Mouse (Mus musculus) limb, embryonic 15.5 days (tissue): Measurements from ENCODE around the gene Borcs6. TPM values are rescaled to one million over a fixed set of nuclear protein-coding genes. Genes with fewer than 3 reads are reported as not detected.

Source experiments
- ATAC-seq: fragments of 200-750 bp; cut with Nextera tagmentation; 2 replicates; pipeline ENCODE4 v1.8.0; 2017; ENCODE audit warnings: low read depth, moderate TSS enrichment; ENCODE audit not compliant: insufficient number of reproducible peaks, low FRiP score, low TSS enrichment
- H3K27ac ChIP-seq: fragments of 300-500 bp; sonication (generic); 2 replicates; pipeline ENCODE4 v1.5.1; 2015; ENCODE audit warnings: moderate library complexity, mild to moderate bottlenecking, inconsistent platforms
- H3K27me3 ChIP-seq: fragments of 300-500 bp; sonication (generic); 2 replicates; pipeline ENCODE4 v1.6.1; 2015; ENCODE audit warnings: inconsistent platforms
- H3K36me3 ChIP-seq: fragments of 300-500 bp; sonication (generic); 2 replicates; pipeline ENCODE4 v1.6.1; 2015; ENCODE audit warnings: inconsistent platforms
- H3K4me1 ChIP-seq: fragments of 300-500 bp; sonication (generic); 2 replicates; pipeline ENCODE4 v1.6.1; 2015; ENCODE audit warnings: inconsistent platforms
- H3K4me2 ChIP-seq: fragments of 300-500 bp; sonication (generic); 2 replicates; pipeline ENCODE4 v1.6.1; 2015; ENCODE audit warnings: mild to moderate bottlenecking, inconsistent platforms
- H3K4me3 ChIP-seq: fragments of 300-500 bp; sonication (generic); 2 replicates; pipeline ENCODE4 v1.5.1; 2015; ENCODE audit warnings: mild to moderate bottlenecking, inconsistent platforms
- H3K9ac ChIP-seq: fragments of 300-500 bp; sonication (generic); 2 replicates; pipeline ENCODE4 v1.6.1; 2015; ENCODE audit warnings: inconsistent platforms
- H3K9me3 ChIP-seq: fragments of 300-500 bp; sonication (generic); 2 replicates; pipeline ENCODE4 v1.6.1; 2016; ENCODE audit warnings: inconsistent platforms
- WGBS: fragments of 180-500 bp; shearing (Covaris S2); methylation state at CpG from one replicate; pipeline ENCODE4 v1.1.7; 2015; 5-methylcytosine and 5-hydroxymethylcytosine counted together
- polyA plus RNA-seq: library from polyadenylated mRNA; unstranded; fragments of >200 nt; fragmentation: Nextera tagmentation; extraction: Ambion mirVana; gene quantifications from 2 replicates; pipeline ENCODE4 v1.2.1, GENCODE M21; 2015

Borcs6 gene
- polyA plus RNA-seq, 1 experiment from 2014 or later: 13.7 TPM

DNA sequence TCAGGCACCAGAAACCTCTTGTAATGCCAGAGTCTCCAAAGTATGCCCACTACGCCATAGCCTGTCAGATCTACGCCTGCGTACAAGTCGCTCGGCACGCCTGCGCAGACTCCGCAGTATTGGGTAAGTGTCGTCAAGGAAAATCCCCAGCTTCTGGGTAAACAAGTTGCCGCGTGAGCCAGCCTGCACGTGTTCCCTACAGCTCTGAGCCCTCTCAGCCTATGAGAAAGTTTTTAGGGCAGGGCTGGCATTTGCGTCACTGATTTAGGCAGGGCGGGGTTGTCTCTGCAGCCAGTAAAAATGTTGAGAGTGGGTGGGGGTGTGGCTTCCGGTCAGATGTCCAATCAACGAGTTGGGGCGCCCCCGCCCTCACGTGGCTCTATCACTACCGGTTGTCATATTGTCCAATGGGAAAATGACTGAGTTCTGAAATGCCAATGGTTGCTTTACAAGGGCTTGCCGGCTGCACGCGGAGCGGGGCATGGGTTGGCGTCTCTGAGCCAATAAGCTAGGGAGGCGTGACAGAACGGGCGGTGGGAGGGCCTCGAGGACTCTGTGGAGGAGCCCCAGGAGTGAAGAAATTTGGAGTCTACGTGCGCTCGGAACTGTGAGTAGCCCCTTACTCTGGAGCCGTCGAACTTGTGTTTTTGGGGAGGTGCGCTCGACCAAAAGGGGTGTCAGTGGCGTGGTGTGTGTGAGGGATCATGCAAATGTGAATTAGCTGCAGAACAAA lies 35.3 kb downstream of the Borcs6 start, which contains the start of gene Per1:
Gene Per1 (plus strand): TSS at position 521 of the 733 bp plus-strand sequence.
- WGBS: under 1% methylated on average over 37 of the region's 37 CpGs
- H3K4me3 ChIP-seq: peak within 1 kb of the TSS; percentile 64
- H3K4me2 ChIP-seq: peak within 1 kb of the TSS; percentile 90
- H3K4me1 ChIP-seq: peaks cover 60% of the 10 kb centered on the region
- H3K27ac ChIP-seq: peak within 1 kb of the TSS; percentile 96
- H3K9me3 ChIP-seq: no peaks in the 10 kb centered on the region
- H3K9ac ChIP-seq: peak within 1 kb of the TSS; percentile 61
- peak; percentile 93 for ATAC-seq
- H3K36me3 ChIP-seq: peaks cover 25% of the 10 kb centered on the region
- no peaks in the 10 kb centered on the region for H3K27me3 ChIP-seq

DNA sequence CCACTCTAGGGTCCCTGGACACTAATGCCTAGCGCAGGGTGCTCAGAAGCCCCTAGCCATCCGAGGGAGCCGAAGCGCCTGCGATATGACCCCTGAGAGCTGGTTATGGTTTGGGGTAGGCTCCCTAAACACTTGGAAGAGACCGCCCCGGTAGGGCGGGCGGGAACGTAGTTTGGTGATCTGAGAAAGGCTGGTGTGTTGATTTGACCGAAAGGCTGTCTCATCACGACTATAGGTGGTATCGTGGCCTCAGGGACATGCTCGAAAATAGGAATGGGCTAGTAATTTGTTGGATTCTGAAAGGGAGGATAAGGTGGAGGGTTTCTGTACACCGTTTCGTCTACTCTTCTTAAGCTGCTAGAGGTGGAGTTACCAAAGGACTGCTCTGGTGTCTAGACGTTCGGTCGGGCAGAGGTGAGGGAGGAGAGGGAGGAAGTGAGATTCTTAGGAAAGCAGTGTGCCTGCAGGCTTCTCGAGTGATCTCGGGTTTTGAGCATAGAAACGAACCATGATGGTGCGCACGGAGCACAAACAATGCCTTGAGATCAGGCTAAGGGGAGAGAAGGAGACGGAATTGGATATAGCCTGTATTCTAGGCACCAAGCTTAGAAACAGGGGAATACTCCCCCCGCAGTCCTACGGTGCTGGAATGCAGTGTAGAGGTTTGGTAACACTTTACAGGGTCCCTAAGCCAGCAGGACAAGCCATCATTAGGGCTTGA lies 36.2 kb downstream of the Borcs6 start:
- no peaks in the 10 kb centered on the region for H3K27me3 ChIP-seq
- H3K4me1 ChIP-seq: peaks cover 60% of the 10 kb centered on the region
- H3K36me3 ChIP-seq: peaks cover 22% of the 10 kb centered on the region
- H3K4me2 ChIP-seq: peak overlapping the region; percentile 90
- H3K4me3 ChIP-seq: peak overlapping the region; percentile 64
- H3K9ac ChIP-seq: peak overlapping the region; percentile 61
- ATAC-seq: no peak
- WGBS: 1% methylated on average over 27 of the region's 27 CpGs
- H3K27ac ChIP-seq: peak overlapping the region; percentile 96
- H3K9me3 ChIP-seq: no peaks in the 10 kb centered on the region

DNA sequence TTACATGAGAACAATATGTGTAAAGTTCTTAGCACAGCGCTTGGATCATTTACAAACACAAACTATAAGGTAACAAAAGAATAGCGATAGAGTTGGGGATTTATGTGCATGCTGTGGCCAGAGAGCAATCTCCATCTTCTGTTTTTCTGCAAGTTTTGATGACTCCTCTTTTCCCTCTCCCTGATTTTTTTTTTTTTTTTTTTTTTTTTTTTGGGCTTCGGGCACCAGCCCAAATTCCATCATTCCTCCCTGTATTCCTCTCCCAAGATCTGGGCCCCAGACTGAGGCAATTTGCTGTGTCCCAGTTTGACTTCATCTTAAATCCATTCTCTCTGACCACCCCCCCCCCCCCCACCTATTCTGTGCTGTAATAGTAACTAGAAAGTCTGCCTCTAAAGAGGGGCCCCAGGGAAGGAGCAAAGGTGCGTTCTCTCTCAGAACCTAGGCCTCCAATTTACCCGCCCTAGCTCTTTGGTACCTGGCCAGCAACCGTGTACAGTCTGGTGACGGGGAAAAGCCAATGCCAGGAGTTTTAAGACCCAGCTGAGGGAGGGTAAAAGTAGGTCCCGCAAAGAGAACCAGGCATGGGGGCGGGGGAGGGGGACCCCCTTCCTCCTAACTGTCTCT lies 37.0 kb downstream of the Borcs6 start:
- Histone ChIP-seq H3K4me2 (peak overlapping the region; percentile 90), H3K9me3 (no peaks in the 10 kb centered on the region), H3K36me3 (peaks cover 23% of the 10 kb centered on the region), H3K27ac (peak overlapping the region; percentile 96), H3K27me3 (no peaks in the 10 kb centered on the region), H3K4me1 (peaks cover 58% of the 10 kb centered on the region), H3K4me3 (peak overlapping the region; percentile 64), H3K9ac (peak overlapping the region; percentile 61)
- WGBS: 6% methylated on average over 9 of the region's 9 CpGs
- ATAC-seq: peak; percentile 0; the same call in 1 of the 2 replicates

DNA sequence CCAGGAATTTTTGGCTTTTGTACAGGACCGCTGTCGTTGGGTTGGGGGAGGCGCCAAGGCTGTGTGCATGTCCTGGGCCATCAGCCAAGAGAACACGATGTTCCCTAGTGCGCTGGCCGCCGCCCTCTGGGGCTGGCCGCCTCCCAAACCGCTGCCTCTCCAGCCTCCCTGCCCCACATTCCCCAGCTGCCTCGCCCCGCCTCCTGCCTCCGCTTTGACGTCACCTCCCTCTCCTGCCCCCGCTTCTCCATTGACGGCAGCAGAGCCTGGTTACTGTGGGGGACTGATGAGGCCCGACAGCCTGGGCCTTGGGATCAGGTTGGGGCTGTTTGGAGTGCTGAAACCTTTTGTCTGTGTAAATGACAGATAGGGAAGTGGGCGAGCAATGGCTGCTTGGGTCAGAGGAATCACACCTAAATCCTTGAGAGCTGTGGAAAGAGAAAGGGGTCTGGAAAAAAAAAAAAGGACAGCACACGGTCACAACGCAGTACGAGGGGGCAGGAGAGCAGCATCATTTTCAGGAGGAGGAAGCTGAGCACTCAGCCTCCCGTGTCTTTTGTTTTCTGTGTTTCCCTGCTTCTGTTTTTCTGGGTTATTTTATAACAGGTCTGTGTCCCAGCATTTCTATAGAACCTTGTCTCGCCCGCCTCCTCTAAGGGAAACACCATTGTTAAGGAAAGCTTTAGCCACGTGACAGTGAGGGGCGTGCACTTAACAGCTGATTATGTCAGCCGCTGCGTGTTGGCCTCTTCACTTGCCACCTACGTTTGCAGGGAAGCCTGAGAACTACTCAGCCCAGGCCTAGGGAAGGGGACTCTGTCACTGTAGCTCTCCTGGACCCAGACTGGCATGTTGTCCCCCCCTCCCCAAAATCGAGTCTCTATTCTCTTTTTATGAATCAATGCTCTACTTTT lies 37.7 kb downstream of the Borcs6 start:
- Histone ChIP-seq H3K4me3 (peak overlapping the region; percentile 64), H3K4me1 (peaks cover 53% of the 10 kb centered on the region), H3K27ac (peak overlapping the region; percentile 96), H3K4me2 (peak overlapping the region; percentile 90), H3K9me3 (no peaks in the 10 kb centered on the region), H3K27me3 (no peaks in the 10 kb centered on the region), H3K36me3 (peaks cover 26% of the 10 kb centered on the region), H3K9ac (peak overlapping the region; percentile 41)
- ATAC-seq: peak; percentile 49
- 2% methylated on average over 29 of the region's 29 CpGs for WGBS

DNA sequence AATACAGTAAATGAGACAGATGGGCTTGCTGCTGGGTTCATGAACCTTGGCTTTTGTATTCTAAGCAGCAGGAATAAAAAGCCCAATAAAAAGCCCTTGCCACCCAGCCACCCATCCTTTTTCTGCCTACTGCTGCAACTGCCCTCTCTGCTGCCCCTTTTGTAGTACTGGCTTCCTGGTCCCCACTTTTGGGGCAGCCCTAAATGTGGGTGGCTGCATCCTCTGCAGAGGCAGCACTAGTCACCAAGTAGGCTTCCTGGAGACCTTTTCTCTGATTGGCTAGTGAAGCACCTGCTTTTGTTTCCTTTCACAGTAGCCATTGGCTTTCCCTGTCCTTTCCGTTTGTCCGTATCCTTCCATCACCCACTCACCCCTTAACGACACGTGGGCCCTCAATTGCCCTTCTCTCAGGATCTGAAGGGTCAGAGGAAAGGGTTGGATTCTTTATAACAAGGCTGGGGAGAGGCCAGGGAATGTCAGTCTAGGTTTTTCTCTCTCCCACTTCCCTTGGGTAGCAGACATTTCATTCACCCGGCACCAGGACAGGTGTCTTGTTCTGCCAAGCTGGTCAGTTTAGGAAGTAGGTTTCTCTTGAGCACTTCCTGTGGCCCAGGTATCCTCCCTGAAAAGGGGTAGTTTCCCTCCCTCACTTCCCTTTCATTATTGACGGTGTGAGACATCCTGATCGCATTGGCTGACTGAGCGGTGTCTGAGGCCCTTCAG lies 38.7 kb downstream of the Borcs6 start:
- Histone ChIP-seq H3K9ac (no peak overlapping the region), H3K4me3 (peak overlapping the region; percentile 64), H3K4me1 (peaks cover 53% of the 10 kb centered on the region), H3K36me3 (peaks cover 29% of the 10 kb centered on the region), H3K9me3 (no peaks in the 10 kb centered on the region), H3K4me2 (peak overlapping the region; percentile 90), H3K27me3 (no peaks in the 10 kb centered on the region), H3K27ac (peak overlapping the region; percentile 96)
- ATAC-seq: no peak
- 27% methylated on average over 8 of the region's 8 CpGs for WGBS

DNA sequence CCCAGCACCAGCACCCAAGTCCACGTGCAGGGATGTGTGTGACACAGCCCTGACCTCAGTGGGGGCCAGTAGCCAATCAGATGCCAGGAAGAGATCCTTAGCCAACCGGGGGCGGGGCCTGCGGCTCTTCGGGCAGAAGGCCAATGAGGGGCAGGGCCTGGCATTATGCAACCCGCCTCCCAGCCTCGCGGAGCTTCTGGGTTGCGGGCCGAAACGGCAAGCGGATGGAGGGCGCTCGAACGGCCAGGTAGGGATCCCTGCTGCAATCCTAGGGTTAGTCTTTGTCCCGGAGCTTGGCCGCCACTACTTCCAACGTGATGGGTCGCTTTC lies 39.2 kb downstream of the Borcs6 start:
- Histone ChIP-seq H3K9me3 (no peaks in the 10 kb centered on the region), H3K4me1 (peaks cover 53% of the 10 kb centered on the region), H3K27ac (peak overlapping the region; percentile 96), H3K4me2 (peak overlapping the region; percentile 90), H3K27me3 (no peaks in the 10 kb centered on the region), H3K4me3 (peak overlapping the region; percentile 64), H3K36me3 (peaks cover 34% of the 10 kb centered on the region), H3K9ac (peak overlapping the region; percentile 68)
- 0% methylated on average over 19 of the region's 19 CpGs for WGBS
- no peak for ATAC-seq

DNA sequence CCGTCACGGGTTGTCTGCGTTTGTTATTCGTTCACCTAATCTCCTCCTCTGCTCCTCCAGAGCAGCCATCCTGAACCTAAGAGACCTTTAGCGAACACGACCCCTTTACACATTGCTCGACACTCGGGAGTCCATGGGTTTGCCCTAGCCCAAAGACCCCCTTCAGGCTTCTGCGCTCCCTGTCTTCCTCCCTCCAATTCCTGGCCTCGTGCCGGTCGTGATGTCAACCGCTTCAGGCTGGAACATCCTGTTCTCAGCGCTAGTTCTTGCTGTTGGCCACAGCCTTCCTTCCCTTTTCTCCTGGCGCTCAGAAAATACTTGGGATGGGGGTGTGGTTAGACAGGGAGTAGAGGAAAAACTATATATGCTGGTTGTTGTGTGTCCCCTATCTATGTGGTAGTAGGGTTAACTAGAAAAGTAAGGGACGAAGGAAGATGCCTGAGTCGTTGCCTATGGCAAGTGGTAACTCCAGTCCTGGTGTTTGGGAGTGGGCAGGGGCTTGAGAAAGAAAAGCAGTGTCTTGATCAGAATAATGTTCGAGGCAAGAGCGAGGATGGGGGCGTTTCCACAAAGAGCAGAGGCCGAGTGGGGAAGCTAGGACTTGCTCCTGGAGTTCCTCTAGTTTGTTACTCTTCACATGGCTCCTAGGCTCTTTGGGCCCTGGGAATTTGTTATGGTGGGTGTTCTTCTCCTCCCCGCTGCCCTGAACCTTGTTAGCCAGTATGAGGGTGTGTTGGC lies 39.8 kb downstream of the Borcs6 start:
- under 1% methylated on average over 22 of the region's 22 CpGs for WGBS
- ATAC-seq: no peak
- Histone ChIP-seq H3K9ac (peak overlapping the region; percentile 68), H3K4me2 (peak overlapping the region; percentile 90), H3K36me3 (peaks cover 40% of the 10 kb centered on the region), H3K27ac (peak overlapping the region; percentile 96), H3K4me1 (peaks cover 48% of the 10 kb centered on the region), H3K27me3 (no peaks in the 10 kb centered on the region), H3K9me3 (no peaks in the 10 kb centered on the region), H3K4me3 (peak overlapping the region; percentile 64)

DNA sequence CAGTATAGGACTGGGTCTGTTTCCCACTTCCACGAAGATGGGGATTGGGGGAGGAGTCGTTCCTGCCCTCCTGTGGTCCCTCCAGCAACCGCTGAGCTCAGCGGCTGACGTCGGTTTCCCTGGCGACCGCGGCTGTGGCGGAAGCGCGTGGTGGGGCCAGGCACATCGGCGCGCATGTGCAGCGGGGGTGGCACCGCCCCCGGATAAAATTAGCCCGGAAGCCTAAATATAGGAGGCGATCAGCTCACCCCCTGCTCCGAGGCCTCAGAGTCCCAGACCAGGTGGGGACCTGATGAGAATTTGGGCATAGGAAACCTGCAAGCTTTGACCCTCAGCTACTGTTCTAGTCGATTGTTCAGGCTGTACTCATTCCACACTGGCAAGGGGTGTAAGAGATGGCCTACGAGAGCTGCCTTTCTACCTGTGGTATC lies 40.4 kb downstream of the Borcs6 start:
- H3K4me1 ChIP-seq: peaks cover 45% of the 10 kb centered on the region
- no peak for ATAC-seq

DNA sequence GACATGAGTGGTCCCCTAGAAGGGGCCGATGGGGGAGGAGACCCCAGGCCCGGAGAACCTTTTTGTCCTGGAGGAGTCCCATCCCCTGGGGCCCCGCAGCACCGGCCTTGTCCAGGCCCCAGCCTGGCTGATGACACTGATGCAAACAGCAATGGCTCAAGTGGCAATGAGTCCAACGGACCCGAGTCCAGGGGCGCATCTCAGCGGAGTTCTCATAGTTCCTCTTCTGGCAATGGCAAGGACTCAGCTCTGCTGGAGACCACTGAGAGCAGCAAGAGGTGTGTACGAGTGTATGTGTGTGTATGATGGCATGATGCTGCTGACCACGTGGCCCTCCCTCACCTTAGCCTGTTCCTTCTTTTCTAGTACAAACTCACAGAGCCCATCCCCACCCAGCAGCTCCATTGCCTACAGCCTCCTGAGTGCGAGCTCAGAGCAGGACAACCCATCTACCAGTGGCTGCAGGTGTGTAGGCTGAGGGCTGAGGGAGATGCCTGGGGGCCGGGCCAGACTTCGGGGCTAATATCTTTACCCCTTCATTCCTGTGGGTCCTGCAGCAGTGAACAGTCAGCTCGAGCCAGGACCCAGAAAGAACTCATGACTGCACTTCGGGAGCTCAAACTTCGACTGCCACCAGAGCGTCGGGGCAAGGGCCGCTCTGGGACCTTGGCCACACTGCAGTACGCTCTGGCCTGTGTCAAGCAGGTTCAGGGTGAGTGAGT lies 41.3 kb downstream of the Borcs6 start:
- no peak for ATAC-seq
- 0 out of 2 replicates have a peak overlapping the region, but pooled peaks have one; percentile 0 for H3K9ac ChIP-seq
- WGBS: 89% methylated on average over 20 of the region's 20 CpGs
- H3K4me2 ChIP-seq: peak overlapping the region; percentile 90
- H3K27me3 ChIP-seq: no peaks in the 10 kb centered on the region
- H3K4me1 ChIP-seq: peaks cover 44% of the 10 kb centered on the region
- peak overlapping the region; percentile 64 for H3K4me3 ChIP-seq
- no peaks in the 10 kb centered on the region for H3K9me3 ChIP-seq
- H3K36me3 ChIP-seq: peaks cover 55% of the 10 kb centered on the region
- H3K27ac ChIP-seq: peak overlapping the region; percentile 96

More for the DNA sequence above, 40.4 kb downstream of the Borcs6 start:
- no peaks in the 10 kb centered on the region for H3K9me3 ChIP-seq
- H3K36me3 ChIP-seq: peaks cover 46% of the 10 kb centered on the region
- peak overlapping the region; percentile 90 for H3K4me2 ChIP-seq
- H3K27ac ChIP-seq: peak overlapping the region; percentile 96
- 0 out of 2 replicates have a peak overlapping the region, but pooled peaks have one; percentile 12 for H3K9ac ChIP-seq
- H3K27me3 ChIP-seq: no peaks in the 10 kb centered on the region
- peak overlapping the region; percentile 64 for H3K4me3 ChIP-seq
- WGBS: under 1% methylated on average over 23 of the region's 23 CpGs
